Mouse (Mus musculus): ENCODE results near the gene Nudcd3.

Nudcd3 gene

DNA sequence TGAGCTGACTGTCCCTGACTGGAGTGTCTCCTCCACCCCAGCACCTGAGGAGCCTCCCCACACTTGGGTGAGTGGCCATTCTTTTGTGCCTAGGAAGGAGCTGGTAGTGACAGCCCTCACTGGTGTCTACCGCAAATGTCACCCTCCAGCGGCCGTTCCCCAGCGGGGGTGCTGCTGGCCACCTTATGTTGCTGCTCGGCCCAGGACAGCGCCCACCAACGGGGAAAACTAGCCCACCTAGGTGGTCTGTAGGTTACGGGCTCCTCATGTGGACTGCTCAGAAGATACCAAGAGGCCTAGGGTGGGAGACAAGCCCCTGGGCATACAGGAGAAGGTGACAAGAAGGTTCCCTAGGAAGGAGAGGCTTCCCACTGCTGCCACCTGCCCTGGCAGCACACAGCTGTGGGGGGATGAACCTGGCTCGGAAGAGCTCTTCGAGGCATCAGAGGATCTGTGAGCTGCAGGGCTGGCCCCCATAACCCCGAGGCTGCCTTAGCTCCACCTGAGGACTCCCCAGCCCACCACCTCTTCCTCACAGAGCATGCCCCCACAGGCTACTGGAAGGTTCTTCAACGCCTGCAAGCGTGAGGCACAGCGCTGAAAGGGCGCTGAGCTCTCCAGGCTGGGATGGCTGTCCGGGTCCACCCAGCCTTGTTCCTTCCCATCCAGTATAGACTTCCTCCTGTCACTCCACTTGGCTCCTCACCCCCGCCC is 136.6 kb downstream of the Nudcd3 start:
- DNase-seq (ENCODE audit: low spot score in 2 of 2), result no peak

DNA sequence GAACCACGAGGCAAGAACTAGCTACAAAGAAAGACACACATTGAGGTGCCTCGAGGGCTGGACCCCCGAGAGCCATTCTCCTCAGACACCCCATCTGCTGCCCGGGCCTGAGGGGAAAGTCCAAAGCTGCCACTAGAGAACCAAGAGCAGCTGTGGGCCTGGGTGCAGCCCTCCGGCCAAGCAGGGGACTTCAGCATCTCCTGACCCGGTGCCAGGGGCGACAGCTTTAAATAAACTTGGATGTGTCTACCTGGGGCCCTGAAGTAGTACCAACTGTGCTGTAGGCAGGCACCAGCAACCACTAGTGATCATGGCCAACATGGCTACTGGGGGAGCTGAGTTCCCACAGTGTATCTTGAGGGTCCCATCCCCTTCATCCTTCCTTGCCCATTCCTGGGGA is 137.2 kb downstream of the Nudcd3 start:
- DNase-seq (ENCODE audit: low spot score in 2 of 2), result no peak

DNA sequence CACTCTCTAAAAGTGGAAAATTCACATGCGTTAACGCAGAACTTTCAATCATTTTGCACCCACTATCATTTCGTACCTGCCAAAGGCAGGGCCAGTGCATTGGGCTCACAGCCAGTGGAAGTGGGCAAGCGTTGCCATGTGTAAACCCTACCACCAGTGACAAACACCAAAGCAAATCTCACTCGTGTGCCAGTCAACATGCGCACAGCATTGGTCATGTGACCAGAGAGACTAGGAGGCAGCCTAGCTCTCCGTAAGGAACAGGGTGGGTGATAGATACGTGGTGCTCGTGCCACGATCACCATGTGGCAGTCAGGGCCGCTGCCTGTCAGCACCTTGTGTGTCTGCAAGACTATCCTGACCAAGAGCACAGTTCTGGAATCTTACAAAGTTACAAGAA is 137.9 kb downstream of the Nudcd3 start:
- no peak for DNase-seq (ENCODE audit: low spot score in 2 of 2)

DNA sequence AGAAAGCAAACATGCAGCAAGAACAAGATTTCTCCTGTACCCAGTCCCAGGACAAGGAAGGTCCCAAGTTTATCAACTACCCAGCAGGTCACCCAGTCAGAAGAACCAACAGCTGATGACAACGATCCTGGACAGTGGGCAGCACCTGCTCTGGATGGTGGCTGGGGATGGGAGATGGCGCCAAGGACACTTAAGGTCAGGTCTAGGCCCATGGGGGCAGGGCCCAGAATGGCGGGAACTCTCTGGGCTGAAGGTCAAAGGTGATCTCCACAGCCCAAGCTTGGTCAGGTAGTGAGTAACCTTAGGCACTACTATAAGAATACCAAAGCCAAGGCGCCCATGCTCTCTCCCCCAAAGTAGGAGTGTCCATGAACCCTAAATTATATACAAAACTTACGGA is 138.3 kb downstream of the Nudcd3 start:
- no peak for DNase-seq (ENCODE audit: low spot score in 2 of 2)

DNA sequence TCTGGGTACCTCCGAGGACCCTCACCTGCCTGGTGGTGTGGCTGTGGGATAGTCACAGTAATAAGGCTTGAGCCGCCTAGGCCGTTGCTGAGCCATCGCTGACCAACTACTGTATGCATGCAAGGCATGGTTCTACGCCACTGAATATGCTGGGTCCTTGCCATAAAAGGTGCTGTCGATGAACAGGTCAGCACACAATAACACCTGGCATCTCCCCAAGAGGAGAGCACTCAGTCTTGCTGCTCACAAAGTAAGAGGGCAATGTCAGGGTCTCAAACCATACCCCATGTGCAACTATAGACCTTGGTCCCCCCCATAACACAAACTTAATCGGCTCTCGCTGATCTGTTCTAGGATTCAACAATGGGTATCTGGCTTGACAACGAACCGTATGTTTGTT is 141.1 kb downstream of the Nudcd3 start:
- DNase-seq (ENCODE audit: low spot score in 2 of 2), result no peak

Measured in frontal cortex, postnatal 25 days (tissue).